Mouse (Mus musculus) left cerebral cortex, postnatal 36 days (tissue): ENCODE results near the gene Vstm4. TPM values are rescaled to one million over a fixed set of nuclear protein-coding genes. Genes with fewer than 3 reads are reported as not detected.

ENCODE experiments used
- DNase-seq, 2 experiments: peaks; one replicate each; pipeline ENCODE4 v3.0.0; 2021 to 2022; ENCODE audit warnings: low spot score in 2 of 2, mixed read lengths in 1 of 2
- intact Hi-C: fragments of 180-260 bp; cut with DNase I; formaldehyde crosslinking; loops from one replicate; pipeline ENCODE4 v1.15.1; 2025
- total RNA-seq, 2 experiments: library from RNA; stranded (reverse); gene quantifications; 2 replicates each; pipeline ENCODE4 v1.2.3; 2021

The Vstm4 gene
- total RNA-seq, 2 experiments from 2014 or later: 3.1 to 4.5 TPM

DNA sequence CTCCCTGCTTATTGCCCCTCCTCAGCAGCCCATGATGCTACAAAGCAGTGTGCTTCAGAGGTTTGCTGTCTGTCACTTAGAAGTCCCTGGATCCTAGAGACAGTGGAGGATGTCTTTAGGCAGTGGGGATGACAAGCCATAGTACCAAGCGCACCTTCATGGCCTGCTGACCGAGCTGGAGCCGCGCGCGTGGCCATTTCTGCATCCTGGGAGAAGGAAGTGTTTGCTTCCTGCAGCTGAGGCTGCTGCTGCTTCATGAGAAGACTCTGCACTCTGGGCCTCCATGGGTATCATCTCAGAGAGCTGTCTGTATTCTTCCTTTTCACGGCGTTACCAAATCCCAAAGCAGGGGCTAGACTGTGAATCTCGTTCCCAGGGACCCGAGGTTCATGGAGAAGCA, 1.8 kb downstream of the Vstm4 start:
- intact Hi-C loops: no loop called here

DNA sequence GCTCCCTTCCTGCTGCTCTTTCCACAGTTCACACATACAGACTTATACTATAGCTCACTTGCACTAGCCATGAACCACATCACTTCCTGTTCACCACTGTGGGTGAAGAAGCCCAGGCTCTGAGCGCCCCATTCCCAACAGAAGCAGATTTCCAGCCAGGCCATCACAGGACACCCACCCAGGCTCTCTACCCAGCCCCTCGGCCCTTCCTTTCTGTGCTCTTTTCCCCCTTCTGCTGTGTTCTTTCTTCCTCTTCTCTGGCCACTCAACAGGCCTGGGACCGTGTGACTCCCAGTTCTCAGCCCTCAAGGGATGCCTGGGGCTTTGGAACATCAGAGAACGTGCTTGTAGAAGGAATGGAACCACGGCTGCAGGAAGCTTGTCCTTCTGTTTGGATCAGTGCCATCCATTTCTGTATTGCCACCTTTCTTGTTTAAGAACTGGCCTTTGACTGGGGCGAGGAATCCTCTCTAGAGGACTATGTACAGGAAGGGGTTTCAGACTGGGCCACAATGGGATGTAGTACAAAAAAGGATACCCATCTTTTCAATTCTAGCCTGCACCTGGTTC, 2.5 kb downstream of the Vstm4 start:
- intact Hi-C loops: no loop called here
- no peak for DNase-seq

More for the DNA sequence above, 1.8 kb downstream of the Vstm4 start:
- no peak for DNase-seq

DNA sequence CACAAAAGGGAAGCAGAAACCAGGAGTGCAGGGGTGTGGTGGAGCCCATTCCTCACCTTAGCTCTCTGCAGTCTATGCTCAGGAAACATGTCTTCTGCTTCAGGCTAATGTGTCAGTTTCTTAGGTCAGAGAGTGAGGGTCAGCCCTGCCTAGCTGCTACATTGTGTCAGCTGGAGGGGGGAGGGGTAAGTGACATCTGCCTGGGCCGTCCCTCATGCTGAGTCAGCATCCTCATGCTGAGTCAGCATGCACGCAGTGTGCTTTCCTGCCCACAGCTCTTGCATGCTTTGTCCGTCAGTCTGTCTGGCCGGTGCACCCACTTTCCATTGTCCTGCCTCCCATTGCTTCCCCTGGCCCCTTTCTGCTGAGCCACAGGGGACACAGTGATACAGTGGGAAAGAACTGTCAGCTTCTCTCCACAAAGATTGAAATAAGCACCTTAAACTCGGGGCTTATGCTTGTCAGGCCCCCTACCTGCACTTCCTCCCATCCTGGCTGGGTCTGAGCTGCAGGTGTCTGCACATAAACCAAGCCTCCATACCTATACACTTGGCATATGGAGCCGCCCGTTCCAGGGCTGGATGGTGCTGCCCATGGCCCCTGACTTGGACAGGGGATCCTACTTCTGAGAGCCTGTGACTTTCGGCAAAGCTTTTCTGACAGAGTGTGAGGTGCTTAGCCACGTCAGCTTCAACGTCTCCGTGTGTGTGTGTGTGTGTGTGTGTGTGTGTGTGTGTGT, 3.4 kb downstream of the Vstm4 start:
- intact Hi-C loops: no loop called here

DNA sequence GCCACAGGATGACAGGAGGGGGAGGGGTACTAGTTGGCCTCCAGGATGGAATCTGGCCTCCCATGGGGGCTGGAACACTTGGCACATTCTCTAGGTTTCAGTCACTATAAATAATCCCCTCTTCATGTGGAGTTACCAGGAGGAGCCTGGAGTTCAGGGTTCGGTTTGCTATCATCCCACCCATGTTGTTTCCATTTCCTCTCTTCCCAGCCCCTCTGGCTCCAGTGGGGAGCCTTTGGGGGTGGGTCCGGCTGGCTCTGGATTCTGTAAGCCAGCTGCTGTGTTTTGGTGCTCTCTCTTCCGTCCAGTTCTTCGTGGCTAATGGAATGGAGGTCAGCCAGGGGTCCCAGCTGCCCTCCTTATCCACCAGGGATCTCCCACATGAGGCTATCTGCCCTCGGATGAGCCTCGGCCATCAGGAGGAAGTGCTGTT, 4.6 kb downstream of the Vstm4 start:
- DNase-seq: no peak

More for the DNA sequence above, 3.4 kb downstream of the Vstm4 start:
- DNase-seq: no peak

DNA sequence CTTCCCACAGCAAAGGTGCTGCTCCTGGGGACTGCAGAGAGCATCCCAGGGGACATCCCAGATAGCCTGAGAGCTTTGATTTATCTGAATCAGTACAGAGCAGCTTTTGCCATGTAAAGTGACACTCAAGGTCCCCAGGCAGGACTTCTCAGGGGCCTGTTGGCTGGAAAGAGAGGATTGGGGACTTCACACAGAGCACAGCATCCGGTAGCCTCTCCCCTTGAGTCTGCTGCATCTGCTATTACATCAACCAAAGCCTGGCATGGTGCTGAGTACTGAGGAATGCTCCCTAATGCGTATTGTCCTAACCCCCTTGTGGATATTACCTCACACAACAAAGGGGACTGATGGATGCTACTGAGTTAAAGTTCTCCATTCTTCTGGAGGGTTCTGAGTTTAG, 5.1 kb downstream of the Vstm4 start:
- no peak for DNase-seq
- intact Hi-C loops: no loop called here

More for the DNA sequence above, 4.6 kb downstream of the Vstm4 start:
- intact Hi-C loops: no loop called here

DNA sequence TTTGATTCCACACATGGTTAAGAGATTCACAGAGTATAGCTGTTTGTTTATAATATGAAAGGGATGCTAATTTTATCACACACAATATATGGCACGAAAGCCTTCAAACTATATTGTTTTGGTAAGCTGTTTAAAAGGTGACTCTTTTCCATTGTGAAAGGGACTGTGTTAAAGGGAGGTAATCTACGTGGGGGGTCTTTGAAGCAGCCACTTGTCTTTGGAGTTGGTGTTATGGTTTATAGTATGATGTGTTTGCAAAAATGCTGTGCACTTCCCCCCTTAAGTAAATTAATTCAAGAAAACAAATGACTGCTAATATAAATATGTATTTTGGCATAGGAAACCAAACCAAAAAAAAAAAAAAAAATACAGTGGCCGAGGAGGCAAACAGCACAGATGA, 8.8 kb downstream of the Vstm4 start:
- intact Hi-C loops: no loop called here
- DNase-seq: no peak

DNA sequence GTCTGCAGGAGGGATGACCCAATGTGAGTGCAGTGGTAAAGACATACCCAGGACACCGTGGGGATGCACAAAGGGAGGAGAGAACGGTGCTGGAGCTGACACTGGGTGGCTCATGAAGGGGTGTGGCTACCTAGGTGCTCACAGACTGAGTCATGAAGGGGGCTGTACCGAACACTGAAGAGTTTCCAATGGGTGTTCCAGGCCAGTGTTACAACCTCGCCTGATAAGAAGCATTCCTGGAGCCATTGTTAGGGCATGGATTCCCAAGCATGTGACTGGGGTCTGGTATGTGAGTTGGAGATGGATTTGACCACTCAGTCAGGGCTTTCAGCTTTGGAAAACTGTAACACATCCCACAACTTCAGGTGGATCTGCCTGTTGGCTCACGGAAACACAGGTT, 15.4 kb downstream of the Vstm4 start:
- intact Hi-C loops: no loop called here
- no peak for DNase-seq

DNA sequence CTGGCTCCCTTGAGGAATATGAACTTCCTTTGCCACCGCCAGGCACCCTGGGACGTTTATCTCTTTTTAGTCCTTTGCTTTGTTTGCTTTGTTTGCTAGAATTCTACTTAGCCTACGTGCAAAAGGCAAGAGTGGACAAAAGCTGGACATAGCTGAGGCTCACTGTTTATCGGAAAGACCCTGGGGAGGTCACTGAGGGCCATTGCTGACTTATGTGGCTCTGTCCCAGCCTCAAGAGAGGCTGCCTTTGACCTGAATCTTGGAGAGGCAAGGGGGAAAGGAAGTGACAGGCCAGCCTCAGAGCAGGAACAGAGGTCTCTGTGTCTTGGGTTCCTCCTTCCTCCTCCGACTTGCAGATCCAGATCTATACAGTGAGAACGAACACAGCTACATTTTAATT, 21.0 kb downstream of the Vstm4 start:
- DNase-seq: no peak
- intact Hi-C loops: no loop called here

DNA sequence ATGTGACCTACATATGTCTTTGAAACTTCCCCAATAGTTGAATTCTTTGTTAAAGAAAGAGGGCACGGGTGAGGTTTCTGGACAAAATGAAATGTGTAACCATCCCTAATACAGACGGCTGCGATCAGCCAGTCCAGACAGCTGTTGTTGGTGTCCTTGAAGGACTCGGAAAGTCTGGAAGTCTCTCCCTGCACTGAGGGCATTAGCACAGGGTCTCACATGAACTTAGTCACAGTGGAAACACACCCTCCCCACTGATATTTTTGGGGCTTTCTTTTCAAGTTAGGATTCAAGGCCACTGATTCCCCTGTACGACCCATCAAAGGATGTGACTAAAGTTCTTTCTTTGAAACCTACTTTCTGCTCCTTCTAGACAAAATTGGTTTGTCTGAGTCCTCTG, 23.8 kb downstream of the Vstm4 start:
- intact Hi-C loops: no loop called here
- no peak for DNase-seq

DNA sequence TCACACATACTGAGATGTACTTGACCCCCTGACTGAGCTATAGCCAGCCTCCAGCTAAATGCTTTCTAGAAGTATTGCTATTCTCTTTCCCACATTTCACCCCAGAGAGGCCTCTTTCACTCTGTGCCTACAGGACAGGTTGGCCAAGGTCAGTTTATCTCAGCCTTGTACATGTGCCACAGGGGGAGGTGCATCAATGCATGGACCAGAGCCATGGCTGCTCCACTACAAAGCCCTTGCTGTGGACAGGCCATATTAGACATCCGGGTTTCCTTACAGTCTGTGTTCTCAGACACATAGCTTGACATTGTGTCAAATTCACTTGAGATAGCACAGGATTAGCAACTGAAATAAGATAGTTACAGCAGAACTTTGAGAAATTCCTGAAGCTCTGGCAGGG, 25.1 kb downstream of the Vstm4 start:
- no peak for DNase-seq
- intact Hi-C loops: no loop called here

DNA sequence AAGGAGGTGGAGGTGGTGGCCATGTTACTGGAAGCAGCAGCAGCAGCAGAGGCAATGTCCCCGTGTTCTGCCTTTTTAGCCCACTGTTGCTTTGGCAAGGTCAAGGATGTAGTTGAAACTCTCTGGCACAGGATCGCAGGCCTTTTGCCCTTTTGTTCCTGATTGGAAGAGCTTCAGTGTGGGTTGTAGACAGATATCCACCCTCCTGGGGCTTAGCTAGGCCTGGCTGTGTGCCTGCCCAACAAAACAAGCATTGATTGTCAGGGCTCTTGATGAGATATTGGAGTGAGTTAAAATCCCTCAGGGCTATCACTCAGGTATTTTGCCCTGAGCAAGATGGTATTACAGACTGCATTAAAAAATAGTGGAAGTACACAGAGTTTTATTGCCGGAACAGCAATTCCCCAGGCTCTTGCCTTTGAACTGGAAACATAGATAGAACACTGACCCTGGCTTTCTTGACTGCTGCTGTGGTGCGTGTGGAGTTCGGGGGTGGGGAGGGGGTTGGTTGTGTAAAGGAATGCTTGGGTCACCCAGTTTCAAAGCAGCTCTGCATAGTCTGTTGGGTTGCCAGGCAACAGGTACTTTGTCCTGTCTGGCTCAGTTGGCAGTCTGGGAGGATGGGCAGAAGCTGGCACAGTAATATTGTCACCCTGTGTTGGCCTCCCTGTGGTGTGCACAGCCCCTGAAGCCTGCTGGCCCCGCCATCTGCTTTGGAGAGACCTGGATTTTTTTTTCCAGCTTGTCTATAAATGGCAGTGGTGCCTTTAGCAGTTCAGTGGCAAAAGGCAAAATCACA, 32.5 kb downstream of the Vstm4 start:
- peak in 1 of 2 experiments; percentile 8 for DNase-seq
- intact Hi-C loops: no loop called here

DNA sequence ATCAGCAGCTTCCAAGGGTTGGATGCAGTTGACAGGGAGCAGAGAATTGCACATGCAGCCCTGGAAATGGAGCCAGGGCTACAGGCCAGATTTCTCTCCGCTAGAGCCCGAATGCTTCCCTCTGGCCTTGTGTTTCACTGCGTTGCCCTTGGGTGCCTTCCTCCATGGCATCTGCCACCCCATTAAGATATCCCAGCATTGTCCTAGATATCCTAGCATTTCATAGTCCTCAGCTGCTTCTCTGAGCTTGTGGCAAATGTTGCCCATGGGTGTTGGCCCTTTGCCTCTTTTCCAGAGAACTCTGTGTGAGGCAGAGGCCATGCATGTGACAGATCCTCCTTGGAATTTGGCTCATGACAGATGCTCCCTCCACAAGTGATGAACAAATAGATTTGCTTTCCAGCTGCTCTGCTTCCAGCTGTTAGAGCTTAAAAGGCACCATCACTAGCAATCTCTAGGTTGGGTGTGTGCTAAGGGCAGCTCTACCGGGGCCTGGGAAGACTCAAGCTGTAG, 37.8 kb downstream of the Vstm4 start:
- DNase-seq: no peak
- intact Hi-C loops: no loop called here

DNA sequence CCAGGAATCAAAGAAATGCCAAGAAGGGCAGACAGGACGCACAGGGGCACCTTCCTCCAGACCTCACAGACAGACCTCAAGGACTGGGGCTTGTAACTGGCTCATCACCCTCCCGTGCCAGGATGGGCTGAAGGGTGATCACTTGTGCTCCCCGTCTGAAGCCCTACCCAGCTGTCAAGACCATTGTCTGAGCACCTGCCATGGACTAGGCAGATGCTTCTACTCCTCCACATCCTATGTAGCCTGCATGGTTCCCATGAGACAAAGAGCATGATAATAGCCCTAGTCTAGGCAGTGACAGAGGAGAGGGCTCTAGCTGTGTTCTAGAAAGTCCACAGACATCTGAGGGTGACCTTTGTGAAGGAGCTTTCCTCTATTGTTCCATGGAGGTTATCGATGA, 38.3 kb downstream of the Vstm4 start:
- intact Hi-C loops: no loop called here

DNA sequence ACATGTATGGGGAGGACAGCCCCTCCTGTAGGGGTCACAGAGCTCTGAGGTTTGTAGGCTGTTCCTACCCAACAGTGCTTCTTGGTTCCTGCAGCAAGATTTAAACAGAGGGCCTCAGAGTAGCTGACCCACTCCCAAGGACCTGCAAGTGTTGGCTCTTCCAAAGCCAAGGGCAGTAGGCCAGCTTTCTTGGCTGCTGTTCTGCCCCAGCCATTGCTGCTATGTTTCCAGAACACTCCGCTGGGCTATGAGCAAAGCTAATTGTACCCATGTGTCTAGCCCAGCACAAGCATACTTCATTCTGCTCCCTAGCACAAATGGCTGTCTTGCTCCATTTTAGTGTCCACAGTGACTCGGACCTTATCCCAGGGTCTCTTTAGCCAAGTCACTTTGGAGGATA, 40.3 kb downstream of the Vstm4 start:
- intact Hi-C loops: no loop called here

More for the DNA sequence above, 38.3 kb downstream of the Vstm4 start:
- no peak for DNase-seq

DNA sequence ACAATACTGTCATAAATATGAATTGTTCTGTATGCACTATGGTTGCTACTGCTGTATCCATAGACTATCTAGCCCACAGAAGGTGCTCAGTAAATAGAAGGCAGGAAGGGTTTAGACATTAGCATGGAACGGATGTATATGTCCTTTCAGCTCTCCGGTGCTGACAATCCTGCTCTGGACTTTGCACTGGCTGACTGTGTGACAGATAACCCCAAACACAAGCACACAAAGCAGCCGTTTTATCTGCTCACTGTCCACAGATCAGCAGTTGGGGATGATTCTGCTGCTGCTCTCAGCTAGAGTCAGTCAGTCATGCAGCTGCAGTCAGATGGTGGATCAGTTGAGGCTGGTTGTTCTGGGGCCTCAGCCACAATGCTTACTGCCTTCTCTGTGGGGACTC, 46.6 kb downstream of the Vstm4 start:
- intact Hi-C loops: no loop called here
- DNase-seq: no peak

More for the DNA sequence above, 40.3 kb downstream of the Vstm4 start:
- peak; percentile 18 to 21 for DNase-seq

DNA sequence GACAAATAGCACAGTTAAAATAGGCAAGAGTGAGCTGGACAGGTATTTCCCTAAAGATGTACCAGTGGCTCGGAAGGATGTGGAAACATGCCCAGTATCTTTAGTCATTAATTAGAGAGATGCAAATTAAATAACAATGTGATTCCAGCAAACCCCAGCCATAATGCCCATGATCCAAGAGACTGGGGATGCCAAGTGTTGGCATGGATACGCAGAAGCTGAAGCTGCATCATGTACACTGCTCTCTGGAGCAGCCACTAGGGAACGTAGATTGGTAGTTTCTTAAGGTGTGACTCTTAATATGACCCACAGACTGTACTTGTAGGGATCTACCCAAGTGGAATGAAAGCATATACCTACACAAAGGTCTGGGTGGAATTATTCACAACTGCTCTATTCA, 50.0 kb downstream of the Vstm4 start:
- no peak for DNase-seq
- intact Hi-C loops: no loop called here

DNA sequence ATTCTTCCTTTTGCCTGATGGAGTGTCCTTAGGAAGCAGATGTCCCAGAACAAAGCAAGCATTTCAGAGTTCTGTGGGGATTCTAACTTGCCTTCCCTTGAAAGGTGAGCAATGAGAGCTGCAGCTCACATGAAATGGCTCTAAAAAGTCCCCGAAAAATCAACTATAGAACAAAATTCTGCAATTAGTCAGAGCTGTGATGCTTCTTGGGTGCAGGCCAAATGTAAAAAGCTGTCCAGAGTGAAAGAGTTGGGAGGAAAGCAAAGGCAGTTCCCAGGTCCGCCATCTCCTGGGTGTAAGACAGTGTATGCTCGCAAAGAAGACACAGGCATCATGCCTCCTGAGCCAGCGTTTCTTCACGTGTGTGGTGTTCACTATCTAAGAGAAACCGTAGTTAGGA, 52.6 kb downstream of the Vstm4 start:
- intact Hi-C loops: no loop called here
- DNase-seq: peak in 1 of 2 experiments; percentile 37

DNA sequence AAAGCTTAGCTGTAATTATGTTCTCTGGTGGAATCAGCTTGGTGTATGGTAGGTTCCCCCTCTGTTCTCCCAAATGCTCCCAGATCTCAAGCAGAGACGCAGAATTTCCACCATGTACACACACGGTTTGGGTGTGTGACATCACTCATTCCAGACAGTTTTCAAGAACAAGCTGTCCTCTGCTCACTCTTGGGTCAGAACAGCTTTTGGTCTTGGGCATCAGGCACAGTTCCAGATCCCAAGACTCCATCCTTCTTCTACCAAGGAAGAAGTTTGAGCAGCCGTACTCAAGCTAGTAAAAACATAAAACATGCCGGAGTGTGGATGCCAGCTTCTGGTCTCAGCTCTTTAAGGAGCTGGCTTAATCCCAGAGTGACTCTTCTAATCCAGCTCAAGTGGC, 54.6 kb downstream of the Vstm4 start:
- DNase-seq: no peak
- intact Hi-C loops: no loop called here

DNA sequence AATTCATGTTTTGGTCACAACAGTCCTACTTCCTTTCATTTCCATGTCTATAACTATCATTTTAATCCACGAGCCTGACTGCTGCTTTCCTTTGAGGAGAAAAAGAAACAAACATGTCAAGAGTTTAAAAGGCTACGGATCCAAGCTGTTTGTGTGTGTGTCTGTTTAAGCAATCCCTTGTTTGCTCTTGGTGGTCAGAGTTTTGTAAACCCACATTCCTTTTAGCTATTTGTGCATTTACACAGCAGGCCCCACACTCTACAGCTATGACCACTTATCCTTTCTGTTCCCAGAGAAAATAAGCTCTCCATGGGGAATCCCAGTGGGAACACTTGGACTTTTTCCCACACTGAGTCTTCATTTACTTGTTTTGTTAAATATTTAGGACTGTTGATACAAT, 58.8 kb downstream of the Vstm4 start:
- no peak for DNase-seq
- intact Hi-C loops: no loop called here

DNA sequence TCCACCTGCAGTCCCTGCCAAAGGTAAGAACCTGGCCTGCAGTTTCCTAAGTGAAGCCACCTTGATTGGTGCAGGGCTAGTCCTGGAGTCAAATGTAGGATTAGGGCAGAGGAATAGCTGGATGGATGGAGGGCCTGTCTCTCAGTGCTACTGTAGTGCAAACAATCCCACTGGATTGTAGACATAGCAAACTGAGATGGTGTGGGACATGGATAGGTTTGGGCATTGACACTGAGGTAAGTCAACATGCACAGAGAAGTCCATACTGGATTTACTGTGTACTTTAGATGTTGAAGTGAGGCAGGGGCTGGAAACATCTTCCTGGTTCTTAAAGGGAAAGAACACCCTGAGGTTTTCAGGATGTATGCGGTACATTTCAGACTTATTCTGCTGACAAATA, 61.4 kb downstream of the Vstm4 start:
- intact Hi-C loops: no loop called here
- no peak for DNase-seq

DNA sequence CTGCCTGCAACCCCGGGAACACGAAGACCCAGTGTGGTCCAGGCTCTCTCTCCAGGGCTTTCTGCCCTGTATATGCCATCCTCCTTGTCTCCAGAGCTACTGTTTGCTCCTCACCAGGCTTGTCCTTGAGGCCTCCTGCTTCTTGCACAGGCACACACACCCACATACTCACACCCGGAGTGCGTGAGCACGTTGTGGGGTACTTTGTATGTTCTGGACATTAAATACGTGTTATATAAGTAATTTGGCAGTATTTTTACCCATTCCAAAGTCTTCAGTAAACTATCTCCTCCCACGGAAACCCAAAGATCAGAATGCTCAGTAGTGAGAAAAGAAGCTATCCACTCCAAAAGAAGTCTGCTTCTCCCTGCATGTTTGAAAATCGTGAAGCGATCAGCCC, 67.3 kb downstream of the Vstm4 start:
- intact Hi-C loops: no loop called here
- DNase-seq: peak; percentile 41 to 52
